Mouse (Mus musculus) kidney, postnatal 4 days (tissue): Measurements from ENCODE around the gene Drd3.

Experiments
- DNase-seq, 2 experiments: peaks; one replicate each; pipeline ENCODE4 v3.0.0; 2021; ENCODE audit warnings: mixed read lengths in 2 of 2

Drd3 gene

GRCm38 (mm10) chr16:43801791-43802307, 48.0 kb downstream of the Drd3 start:
- peak; percentile 86 for DNase-seq

- DNase-seq, result no peak
These were observed 48.6 kb downstream of the Drd3 start for GRCm38 (mm10) chr16:43802466-43802865.

- no peak for DNase-seq
These were observed 50.5 kb downstream of the Drd3 start for GRCm38 (mm10) chr16:43804364-43804763.

- DNase-seq, result peak; percentile 30 to 59
These were observed 53.2 kb downstream of the Drd3 start for GRCm38 (mm10) chr16:43807048-43807447.

- DNase-seq, result no peak
These were observed 55.6 kb downstream of the Drd3 start for GRCm38 (mm10) chr16:43809429-43809828.

- no peak for DNase-seq
These were observed 57.6 kb downstream of the Drd3 start for GRCm38 (mm10) chr16:43811402-43811801.

GRCm38 (mm10) chr16:43814644-43815043, 60.8 kb downstream of the Drd3 start:
- DNase-seq, result no peak

- no peak for DNase-seq
These were observed 62.5 kb downstream of the Drd3 start for GRCm38 (mm10) chr16:43816321-43816720.

GRCm38 (mm10) chr16:43818404-43818803, 64.6 kb downstream of the Drd3 start:
- no peak for DNase-seq

GRCm38 (mm10) chr16:43827492-43827891, 73.7 kb downstream of the Drd3 start:
- no peak for DNase-seq

- DNase-seq, result no peak
These were observed 78.1 kb downstream of the Drd3 start for GRCm38 (mm10) chr16:43831957-43832356.

GRCm38 (mm10) chr16:43841236-43841635, 87.4 kb downstream of the Drd3 start:
- no peak for DNase-seq

GRCm38 (mm10) chr16:43849839-43850238, 96.0 kb downstream of the Drd3 start:
- DNase-seq, result no peak

- DNase-seq, result no peak
These were observed 105.2 kb downstream of the Drd3 start for GRCm38 (mm10) chr16:43858941-43859476.

GRCm38 (mm10) chr16:43860624-43861023, 106.8 kb downstream of the Drd3 start:
- DNase-seq, result no peak

GRCm38 (mm10) chr16:43869805-43870204, 116.0 kb downstream of the Drd3 start:
- DNase-seq, result no peak

- DNase-seq, result peak in 1 of 2 experiments; percentile 10
These were observed 117.6 kb downstream of the Drd3 start for GRCm38 (mm10) chr16:43871419-43871818.
